ENCODE assay signal across 16 mouse cellular contexts in genomic region chr14:17989182-17989581, GRCm38 (mm10).
A peak's percentile ranks its signal among the peaks of the same experiment; 100 is the strongest.
DNase-seq lines count a peak whose midpoint lies in the region; ATAC-seq lines count a peak whose summit lies in the region.
"Had no signal": no experiment of that assay in that cellular context is flagged by ENCODE, and none has a peak within 500 bp of the region (broad histone marks: within the 10 kb centered on the region; RNA-seq: fewer than 3 reads in every experiment).

No protein-coding gene starts in this region.

- DNase-seq in heart, adult 11 months: peak; percentile 53
- no peak for DNase-seq in heart, postnatal 36 days
- peak; percentile 9 for DNase-seq in lung, postnatal 10 days
- DNase-seq in kidney, postnatal 14 days: no peak
- no peak for DNase-seq in cerebellum, postnatal 36 days
- DNase-seq in cerebellum, adult 18-20 months: no peak
- DNase-seq: adrenal gland, postnatal 10 days; cerebellum, adult 11-12 months; cerebellum, adult 9-11 months; forebrain, postnatal 0 days; gastrocnemius, postnatal 36 days; heart, adult 18-20 months; heart, postnatal 10 days had no signal

- intact Hi-C loops in heart, postnatal 36 days (cut with DNase I): no loop called here

- peak; percentile 48; the same call in 1 of the 2 replicates for ATAC-seq in common myeloid progenitor, adult 5-6 weeks (replicated peaks; ENCODE audit: low read depth, poor library complexity, severe bottlenecking)
- ATAC-seq: forebrain, embryonic 13.5 days; forebrain, postnatal 0 days; hindbrain, postnatal 0 days had no signal

Comparison
In these comparisons a context has a peak if more than half of its experiments do, and no peak if none do; other contexts are left out.
1. DNase-seq: peak in heart, adult 11 months (single experiment) and lung, postnatal 10 days (single experiment); none in heart, postnatal 36 days (0 of 2), kidney, postnatal 14 days (single experiment), cerebellum, postnatal 36 days (0 of 2) and cerebellum, adult 18-20 months (0 of 2).